Mouse (Mus musculus) MEL (cell line): ENCODE results near the gene BC035044. TPM values are rescaled to one million over a fixed set of nuclear protein-coding genes. Genes with fewer than 3 reads are reported as not detected.

Experiments used
- DNase-seq: peaks from one replicate; pipeline ENCODE4 v3.0.0; 2011; ENCODE audit warnings: low read depth, low spot score
- H3K27ac ChIP-seq: 2 replicates; pipeline ENCODE4 v1.5.1; 2012; ENCODE audit warnings: low read depth, mild to moderate bottlenecking, control low read depth, low read length, moderate library complexity; ENCODE audit not compliant: control insufficient read depth
- H3K27me3 ChIP-seq, 2 experiments: fragments of 150-350 bp in 1 of 2; sonication (generic) in 1 of 2; 2 replicates each; pipeline ENCODE4 v1.6.1; 2012; ENCODE audit warnings: low read length in 2 of 2, mild to moderate bottlenecking in 2 of 2, improper control_type of control experiment in 1 of 2, moderate library complexity in 1 of 2; ENCODE audit not compliant: insufficient read depth in 2 of 2, control insufficient read depth in 1 of 2
- H3K36me3 ChIP-seq, 2 experiments: 2 replicates each; pipeline ENCODE4 v1.6.1; 2012 to 2014; ENCODE audit warnings: low read length in 2 of 2, improper control_type of control experiment in 1 of 2, inconsistent platforms in 1 of 2, mild to moderate bottlenecking in 1 of 2; ENCODE audit not compliant: insufficient read depth in 2 of 2, control insufficient read depth in 1 of 2
- H3K4me1 ChIP-seq, 2 experiments: fragments of 150-350 bp in 1 of 2; sonication (generic) in 1 of 2; 2 replicates each; pipeline ENCODE4 v1.6.1; 2012; ENCODE audit warnings: low read length in 2 of 2, improper control_type of control experiment in 1 of 2, mild to moderate bottlenecking in 1 of 2; ENCODE audit not compliant: insufficient read depth in 2 of 2, control insufficient read depth in 1 of 2
- H3K4me3 ChIP-seq, 2 experiments: fragments of 150-350 bp in 1 of 2; sonication (generic) in 1 of 2; 2 replicates each; pipeline ENCODE4 v1.5.1; 2012; ENCODE audit warnings: low read depth in 2 of 2, low read length in 2 of 2, mild to moderate bottlenecking in 2 of 2, moderate library complexity in 2 of 2, control low read depth in 1 of 2, improper control_type of control experiment in 1 of 2; ENCODE audit not compliant: control insufficient read depth in 1 of 2, insufficient read depth in 1 of 2
- H3K79me2 ChIP-seq: 2 replicates; pipeline ENCODE4 v1.6.1; 2012; ENCODE audit warnings: mild to moderate bottlenecking, low read length, moderate library complexity; ENCODE audit not compliant: control insufficient read depth, poor library complexity, insufficient read depth
- H3K9ac ChIP-seq: 2 replicates; pipeline ENCODE4 v1.6.1; 2012; ENCODE audit warnings: low read depth, mild to moderate bottlenecking, control low read depth, low read length, moderate library complexity; ENCODE audit not compliant: control insufficient read depth, poor library complexity, severe bottlenecking
- H3K9me3 ChIP-seq: fragments of 150-350 bp; sonication (generic); replicated peaks from 2 replicates; pipeline ENCODE4 v1.6.1; 2012; ENCODE audit warnings: mild to moderate bottlenecking, low read length, improper control_type of control experiment, moderate library complexity; ENCODE audit not compliant: insufficient read depth
- BHLHE40 ChIP-seq: IDR thresholded peaks from 2 replicates; pipeline ENCODE4 v1.6.1; 2012; ENCODE audit warnings: low read depth, mild to moderate bottlenecking, inconsistent platforms, low read length, improper control_type of control experiment, borderline replicate concordance
- CHD1 ChIP-seq: IDR thresholded peaks from 2 replicates; pipeline ENCODE4 v1.6.1; 2012; ENCODE audit warnings: low read depth, mild to moderate bottlenecking, inconsistent platforms, low read length, improper control_type of control experiment
- CHD2 ChIP-seq: IDR thresholded peaks from 2 replicates; pipeline ENCODE4 v1.6.1; 2011; ENCODE audit warnings: low read length, improper control_type of control experiment
- CTCF ChIP-seq, 3 experiments: IDR thresholded peaks in 2 of 3; conservative IDR thresholded peaks in 1 of 3; 2 replicates each; pipeline ENCODE4 v1.5.1; 2011 to 2012; ENCODE audit warnings: low read length in 3 of 3, low read depth in 2 of 3, mild to moderate bottlenecking in 2 of 3, improper control_type of control experiment in 1 of 3, inconsistent platforms in 1 of 3, mixed read lengths in 1 of 3, moderate library complexity in 1 of 3; ENCODE audit not compliant: control insufficient read depth in 1 of 3, insufficient read depth in 1 of 3, poor library complexity in 1 of 3, severe bottlenecking in 1 of 3
- E2F4 ChIP-seq: IDR thresholded peaks from 2 replicates; pipeline ENCODE4 v1.6.1; 2011; ENCODE audit warnings: low read depth, low read length, improper control_type of control experiment, borderline replicate concordance
- ELF1 ChIP-seq: IDR thresholded peaks from 2 replicates; pipeline ENCODE4 v1.6.1; 2014; ENCODE audit warnings: low read depth, mild to moderate bottlenecking, inconsistent platforms, low read length, improper control_type of control experiment, moderate library complexity
- EP300 ChIP-seq, 2 experiments: IDR thresholded peaks; 2 replicates each; pipeline ENCODE4 v1.6.1; 2011; ENCODE audit warnings: improper control_type of control experiment in 2 of 2, low read length in 2 of 2, low read depth in 1 of 2, mild to moderate bottlenecking in 1 of 2
- ETS1 ChIP-seq: IDR thresholded peaks from 2 replicates; pipeline ENCODE4 v1.6.1; 2012; ENCODE audit warnings: low read depth, mild to moderate bottlenecking, inconsistent platforms, low read length, improper control_type of control experiment, moderate library complexity
- GABPA ChIP-seq: IDR thresholded peaks from 2 replicates; pipeline ENCODE4 v1.6.1; 2012; ENCODE audit warnings: low read depth, mild to moderate bottlenecking, inconsistent platforms, low read length, improper control_type of control experiment, moderate library complexity
- GATA1 ChIP-seq: IDR thresholded peaks from 2 replicates; pipeline ENCODE4 v1.6.1; 2011; ENCODE audit warnings: low read depth, low read length, improper control_type of control experiment
- HCFC1 ChIP-seq: IDR thresholded peaks from 2 replicates; pipeline ENCODE4 v1.6.1; 2012; ENCODE audit warnings: low read depth, mild to moderate bottlenecking, inconsistent platforms, low read length, improper control_type of control experiment, moderate library complexity
- JUND ChIP-seq: IDR thresholded peaks from 2 replicates; pipeline ENCODE4 v1.6.1; 2011; ENCODE audit warnings: low read depth, mild to moderate bottlenecking, improper control_type of control experiment, low read length
- KAT2A ChIP-seq: conservative IDR thresholded peaks from 2 replicates; pipeline ENCODE4 v1.6.1; 2012; ENCODE audit warnings: low read depth, low read length, improper control_type of control experiment, inconsistent platforms
- MAFK ChIP-seq: IDR thresholded peaks from 2 replicates; pipeline ENCODE4 v1.6.1; 2011; ENCODE audit warnings: low read depth, mild to moderate bottlenecking, low read length, improper control_type of control experiment, borderline replicate concordance
- MAX ChIP-seq: IDR thresholded peaks from 2 replicates; pipeline ENCODE4 v1.6.1; 2011; ENCODE audit warnings: low read length, improper control_type of control experiment
- MAZ ChIP-seq: IDR thresholded peaks from 2 replicates; pipeline ENCODE4 v1.6.1; 2012; ENCODE audit warnings: low read depth, mild to moderate bottlenecking, inconsistent platforms, low read length, improper control_type of control experiment
- MEF2A ChIP-seq: IDR thresholded peaks from 2 replicates; pipeline ENCODE4 v1.6.1; 2014; ENCODE audit warnings: low read depth, mild to moderate bottlenecking, inconsistent platforms, low read length, improper control_type of control experiment; ENCODE audit not compliant: poor library complexity, insufficient replicate concordance, severe bottlenecking; ENCODE audit errors: extremely low read depth
- MYB ChIP-seq: IDR thresholded peaks from 2 replicates; pipeline ENCODE4 v1.6.1; 2011; ENCODE audit warnings: mild to moderate bottlenecking, low read depth, low read length, improper control_type of control experiment
- MYC ChIP-seq: IDR thresholded peaks from 2 replicates; pipeline ENCODE4 v1.6.1; 2011; ENCODE audit warnings: low read depth, mild to moderate bottlenecking, low read length, improper control_type of control experiment, moderate library complexity
- NELFE ChIP-seq: IDR thresholded peaks from 2 replicates; pipeline ENCODE4 v1.6.1; 2011; ENCODE audit warnings: low read depth, low read length, improper control_type of control experiment
- NRF1 ChIP-seq: IDR thresholded peaks from 2 replicates; pipeline ENCODE4 v1.6.1; 2014; ENCODE audit warnings: low read depth, mild to moderate bottlenecking, inconsistent platforms, low read length, improper control_type of control experiment, moderate library complexity; ENCODE audit not compliant: poor library complexity, insufficient read depth, severe bottlenecking
- POLR2A ChIP-seq, 2 experiments: IDR thresholded peaks; 2 replicates each; pipeline ENCODE4 v1.6.1; 2011 to 2012; ENCODE audit warnings: low read length in 2 of 2, mild to moderate bottlenecking in 2 of 2, control low read depth in 1 of 2, improper control_type of control experiment in 1 of 2, low read depth in 1 of 2, moderate library complexity in 1 of 2; ENCODE audit not compliant: control insufficient read depth in 1 of 2, insufficient read depth in 1 of 2, poor library complexity in 1 of 2
- POLR2AphosphoS5 ChIP-seq: IDR thresholded peaks from 2 replicates; pipeline ENCODE4 v1.6.1; 2012; ENCODE audit warnings: low read depth, borderline replicate concordance, mild to moderate bottlenecking, inconsistent platforms, low read length, moderate library complexity, mixed read lengths
- RAD21 ChIP-seq: IDR thresholded peaks from 2 replicates; pipeline ENCODE4 v1.6.1; 2011; ENCODE audit warnings: mild to moderate bottlenecking, low read depth, low read length, improper control_type of control experiment
- RCOR1 ChIP-seq: IDR thresholded peaks from 2 replicates; pipeline ENCODE4 v1.6.1; 2012; ENCODE audit warnings: low read depth, mild to moderate bottlenecking, inconsistent platforms, low read length, improper control_type of control experiment
- SIN3A ChIP-seq: IDR thresholded peaks from 2 replicates; pipeline ENCODE4 v1.6.1; 2012; ENCODE audit warnings: low read length, improper control_type of control experiment, inconsistent platforms
- SMC3 ChIP-seq: IDR thresholded peaks from 2 replicates; pipeline ENCODE4 v1.6.1; 2011; ENCODE audit warnings: low read depth, low read length, improper control_type of control experiment
- TAL1 ChIP-seq: IDR thresholded peaks from 2 replicates; pipeline ENCODE4 v1.6.1; 2012; ENCODE audit warnings: mild to moderate bottlenecking, inconsistent platforms, low read length, moderate library complexity, mixed read lengths
- TBP ChIP-seq: IDR thresholded peaks from 2 replicates; pipeline ENCODE4 v1.8.0; 2011; ENCODE audit warnings: low read depth, low read length, improper control_type of control experiment
- UBTF ChIP-seq: IDR thresholded peaks from 2 replicates; pipeline ENCODE4 v1.6.1; 2012; ENCODE audit warnings: low read depth, mild to moderate bottlenecking, inconsistent platforms, low read length, improper control_type of control experiment, moderate library complexity, borderline replicate concordance; ENCODE audit not compliant: insufficient read depth
- USF1 ChIP-seq: IDR thresholded peaks from 2 replicates; pipeline ENCODE4 v1.6.1; 2014; ENCODE audit warnings: low read depth, mild to moderate bottlenecking, inconsistent platforms, low read length, improper control_type of control experiment, moderate library complexity
- USF2 ChIP-seq, 2 experiments: IDR thresholded peaks; 2 replicates each; pipeline ENCODE4 v1.6.1; 2011 to 2012; ENCODE audit warnings: improper control_type of control experiment in 2 of 2, low read length in 2 of 2, borderline replicate concordance in 1 of 2, inconsistent platforms in 1 of 2, low read depth in 1 of 2, mild to moderate bottlenecking in 1 of 2; ENCODE audit not compliant: insufficient read depth in 1 of 2
- ZC3H11A ChIP-seq: IDR thresholded peaks from 2 replicates; pipeline ENCODE4 v1.6.1; 2012; ENCODE audit warnings: low read depth, mild to moderate bottlenecking, inconsistent platforms, low read length, improper control_type of control experiment
- ZKSCAN1 ChIP-seq: IDR thresholded peaks from 2 replicates; pipeline ENCODE4 v1.6.1; 2012; ENCODE audit warnings: low read depth, mild to moderate bottlenecking, inconsistent platforms, low read length, improper control_type of control experiment, moderate library complexity
- ZMIZ1 ChIP-seq: IDR thresholded peaks from 2 replicates; pipeline ENCODE4 v1.6.1; 2012; ENCODE audit warnings: low read depth, mild to moderate bottlenecking, inconsistent platforms, low read length, improper control_type of control experiment, moderate library complexity
- ZNF384 ChIP-seq: IDR thresholded peaks from 2 replicates; pipeline ENCODE4 v1.6.1; 2012; ENCODE audit warnings: low read depth, mild to moderate bottlenecking, inconsistent platforms, low read length, improper control_type of control experiment
- polyA plus RNA-seq, 2 experiments: library from polyadenylated mRNA; stranded (reverse) in 1 of 2; unstranded in 1 of 2; fragments of >175 nt in 1 of 2; fragments of >200 nt in 1 of 2; gene quantifications; 2 replicates each; pipeline versions ENCODE4 v1.2.1 to v1.2.4; 2012; ENCODE audit warnings: low replicate concordance in 2 of 2, low read depth in 1 of 2; ENCODE audit not compliant: insufficient read length in 2 of 2, insufficient read depth in 1 of 2, missing spikeins in 1 of 2
- total RNA-seq: library from RNA; depleted of rRNA; stranded (reverse); fragments of 300-350 nt; gene quantifications from 2 replicates; pipeline ENCODE4 v1.2.3, GENCODE M21; 2012

BC035044 gene
- total and polyA plus RNA-seq, 3 experiments, result not detected

DNA sequence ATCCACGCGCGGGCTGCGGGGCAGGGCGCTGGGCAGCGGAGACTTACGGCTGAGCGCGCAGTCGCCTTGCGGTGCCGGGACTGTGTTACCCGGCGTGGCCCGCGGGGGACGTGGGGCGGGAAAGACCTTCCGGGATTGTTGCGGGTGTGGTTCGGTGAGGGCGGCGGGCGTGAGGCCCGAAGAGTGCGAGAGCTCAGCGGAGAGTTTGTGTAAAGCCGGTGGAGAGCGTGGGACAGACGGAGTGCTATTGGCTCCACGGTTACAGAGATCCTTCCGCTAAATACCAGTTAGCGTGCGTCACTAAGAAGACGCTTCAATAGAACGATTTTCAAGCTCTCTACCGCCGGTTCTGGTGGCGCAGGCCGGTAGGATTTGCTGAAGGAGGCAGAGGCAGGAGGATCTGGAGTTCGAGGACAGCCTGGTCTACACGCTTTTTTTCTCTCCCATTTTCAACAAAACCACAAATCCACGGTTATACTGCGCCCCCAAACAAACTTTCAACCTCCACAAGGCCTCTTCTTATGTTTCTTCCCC is 47.9 kb downstream of the BC035044 start:
- Histone ChIP-seq H3K4me3 (peak overlapping the region; percentile 73 to 77), H3K27ac (peak overlapping the region; percentile 75), H3K79me2 (no peaks in the 10 kb centered on the region; the same call in 1 of the 2 replicates), H3K9me3 (no peaks in the 10 kb centered on the region), H3K36me3 (peaks cover 0 to 15% of the 10 kb centered on the region in 2 experiments; a peak in 2 of 4 replicates), H3K4me1 (peaks cover 4 to 20% of the 10 kb centered on the region in 2 experiments; a peak in 3 of 4 replicates), H3K9ac (peak overlapping the region; percentile 76), H3K27me3 (no peaks in the 10 kb centered on the region)
- peak; percentile 96 for DNase-seq
- TF ChIP-seq UBTF (0 out of 2 replicates have a peak, but pooled peaks have one; percentile 59), MAFK (peak; percentile 95), USF1 (0 out of 2 replicates have a peak, but pooled peaks have one; percentile 3), EP300 (IDR thresholded peaks at IDR 0.05; ENCODE audit: low read depth in 1 of 2, low read length in 2 of 2) (no peak), HCFC1 (no peak), ZMIZ1 (no peak), ZC3H11A (no peak), KAT2A (peak; percentile 67; the same call in 1 of the 2 replicates), ZKSCAN1 (no peak), SMC3 (no peak), CHD2 (no peak), CHD1 (no peak), NRF1 (0 out of 2 replicates have a peak, but pooled peaks have one; percentile 23), BHLHE40 (no peak), ETS1 (0 out of 2 replicates have a peak, but pooled peaks have one; percentile 38), GATA1 (no peak), GABPA (no peak), ZNF384 (no peak), RAD21 (no peak), TAL1 (no peak), SIN3A (0 out of 2 replicates have a peak, but pooled peaks have one; percentile 51), ELF1 (peak; percentile 47; the same call in 1 of the 2 replicates), MYC (0 out of 2 replicates have a peak, but pooled peaks have one; percentile 13), CTCF (IDR thresholded peaks at IDR 0.05 in 2 of 3, conservative IDR thresholded peaks at IDR 0.05 in 1 of 3; ENCODE audit: control insufficient read depth in 1 of 3, insufficient read depth in 1 of 3, low read depth in 2 of 3, low read length in 3 of 3, poor library complexity in 1 of 3, severe bottlenecking in 1 of 3) (no peak), MEF2A (no peak), E2F4 (peak; percentile 45; the same call in 1 of the 2 replicates), TBP (peak; percentile 99), MAZ (no peak), JUND (no peak), POLR2AphosphoS5 (no peak), USF2 (IDR thresholded peaks at IDR 0.05; ENCODE audit: borderline replicate concordance in 1 of 2, insufficient read depth in 1 of 2, low read depth in 1 of 2, low read length in 2 of 2) (no peak), POLR2A (IDR thresholded peaks at IDR 0.05; ENCODE audit: control insufficient read depth in 1 of 2, insufficient read depth in 1 of 2, low read depth in 1 of 2, low read length in 2 of 2, poor library complexity in 1 of 2) (peak; percentile 60 to 64; a peak in 2 of 4 replicates), MYB (no peak), MAX (no peak), NELFE (peak; percentile 46), RCOR1 (no peak)
